Mouse (Mus musculus) layer of hippocampus, adult 9-10 months (tissue): ENCODE measurements around the gene Gm10647.
"Not testable (repeated sequence)": the region's sequence is repeated elsewhere in the genome, so short reads cannot be mapped to it uniquely, and the experiment has no call there.

ENCODE experiments used
- DNase-seq: peaks from one replicate; pipeline ENCODE4 v3.0.0; 2022; ENCODE audit warnings: low spot score

Gm10647 gene

DNA sequence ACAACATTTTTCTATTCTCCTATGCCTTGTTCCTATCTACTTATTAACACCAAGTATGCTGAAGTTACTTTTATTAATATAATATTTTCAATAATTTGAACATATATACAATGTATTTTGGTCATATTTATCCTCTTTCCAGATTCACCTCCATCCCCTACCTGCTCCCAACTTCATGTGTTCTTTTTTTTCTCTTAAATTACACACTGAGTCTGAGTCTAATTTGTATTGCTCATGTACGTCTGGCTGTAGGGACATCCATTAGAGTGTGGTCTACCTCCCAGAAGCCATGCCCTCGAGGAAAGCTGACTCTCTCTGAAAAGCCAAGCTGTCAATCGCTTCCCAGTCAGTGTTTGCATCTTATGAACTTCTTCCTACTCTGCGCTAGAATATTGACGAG lies at the start of gene Gm10647:
Gene Gm10647 (plus strand): TSS at position 301 of the 400 bp plus-strand sequence.
- no peak for DNase-seq

DNA sequence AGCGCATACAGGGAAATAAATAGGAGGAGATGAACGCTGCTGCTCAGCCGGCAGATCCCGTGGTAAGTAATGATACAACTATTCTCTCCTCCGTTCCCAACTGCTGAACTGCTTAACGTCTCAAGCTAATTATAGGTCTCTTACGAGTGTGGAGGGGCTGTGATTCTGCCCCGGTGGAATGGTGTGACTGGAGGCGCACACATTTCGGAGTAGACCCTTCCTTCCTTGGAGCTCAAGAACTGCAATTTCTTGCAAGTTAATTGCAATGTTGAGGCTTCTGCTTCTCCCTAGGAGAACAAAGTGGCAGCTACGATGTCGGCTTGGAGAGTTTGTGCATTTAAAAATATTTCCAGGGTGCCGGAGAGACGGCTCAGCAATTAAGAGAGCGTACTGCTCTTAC lies 48.4 kb upstream of the Gm10647 start:
- no peak for DNase-seq

DNA sequence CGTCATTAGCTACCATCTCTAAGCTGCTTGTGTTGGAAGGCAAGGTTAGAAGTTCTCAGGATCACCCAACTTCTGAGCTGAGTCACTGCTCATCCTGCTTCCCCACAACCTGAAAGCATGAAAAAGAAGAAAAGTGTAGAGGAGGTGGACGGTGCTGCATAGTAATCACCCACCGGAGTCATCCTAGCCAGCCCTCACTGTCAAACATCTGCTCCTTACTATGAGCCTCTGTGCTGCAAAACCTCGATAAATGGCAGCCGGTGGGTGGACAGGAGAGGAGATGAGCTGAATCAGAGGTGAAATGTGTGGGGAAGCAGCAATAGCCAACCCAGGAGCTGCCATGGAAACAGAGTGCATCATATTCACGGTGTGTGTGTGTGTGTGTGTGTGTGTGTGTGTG lies 44.0 kb upstream of the Gm10647 start:
- DNase-seq, result no peak

DNA sequence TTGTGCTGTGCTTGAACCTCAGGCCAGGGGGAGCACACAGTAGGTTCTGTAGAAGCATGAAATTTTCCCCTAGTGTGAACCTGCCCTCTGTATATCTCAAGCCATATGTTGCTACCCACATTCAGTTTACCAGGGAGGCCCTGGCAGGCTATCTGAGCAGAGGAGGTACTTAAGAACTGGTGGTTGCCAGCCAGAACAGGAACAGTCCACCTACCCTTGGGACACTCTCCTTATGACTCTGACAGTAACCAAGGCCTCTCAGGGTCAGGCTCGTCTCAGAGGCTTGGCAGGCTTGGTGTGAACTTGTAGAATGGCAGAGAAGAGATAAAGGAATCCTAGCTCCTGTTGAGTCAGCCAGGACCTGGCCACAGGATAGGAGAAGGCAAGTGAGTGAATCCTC lies 35.8 kb upstream of the Gm10647 start:
- DNase-seq, result no peak

DNA sequence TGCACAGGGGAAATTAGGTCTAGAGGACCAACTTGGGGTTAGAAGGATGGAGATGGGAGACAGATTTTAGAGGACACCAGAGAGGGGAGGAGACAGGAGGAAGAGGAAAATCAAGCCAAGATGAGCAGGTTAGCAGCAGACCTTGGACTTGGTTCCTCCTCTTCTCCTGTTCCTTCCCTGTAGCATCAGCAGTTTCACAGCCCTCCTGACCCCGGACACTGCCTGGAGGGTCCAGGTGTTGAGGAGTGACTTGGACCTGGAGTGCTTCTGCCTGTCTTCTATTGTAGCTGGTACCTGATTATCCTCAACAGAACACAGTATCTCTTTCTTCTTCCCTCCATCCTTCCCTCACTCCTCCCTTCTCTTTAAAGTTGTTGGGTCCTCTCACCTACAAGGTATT lies 28.1 kb upstream of the Gm10647 start:
- no peak for DNase-seq

DNA sequence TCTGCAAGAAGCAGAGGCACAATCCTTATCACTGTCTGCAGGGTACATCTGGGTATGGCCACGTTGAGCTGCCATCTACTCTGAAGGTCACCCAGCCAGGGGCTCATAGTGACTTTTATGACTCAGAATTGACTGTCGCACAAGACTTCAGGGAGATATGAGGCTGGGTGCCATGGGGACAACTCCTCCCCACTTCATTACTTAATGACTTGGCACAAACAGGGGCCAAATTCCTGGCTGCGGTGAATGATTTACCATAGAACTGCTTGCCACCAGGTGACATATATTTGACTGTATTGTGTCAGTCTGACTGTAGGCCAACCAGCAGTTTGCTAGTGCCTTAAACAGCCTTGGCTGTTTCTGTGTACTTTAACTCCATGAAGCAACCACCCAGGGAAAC lies 27.6 kb upstream of the Gm10647 start:
- DNase-seq, result no peak

DNA sequence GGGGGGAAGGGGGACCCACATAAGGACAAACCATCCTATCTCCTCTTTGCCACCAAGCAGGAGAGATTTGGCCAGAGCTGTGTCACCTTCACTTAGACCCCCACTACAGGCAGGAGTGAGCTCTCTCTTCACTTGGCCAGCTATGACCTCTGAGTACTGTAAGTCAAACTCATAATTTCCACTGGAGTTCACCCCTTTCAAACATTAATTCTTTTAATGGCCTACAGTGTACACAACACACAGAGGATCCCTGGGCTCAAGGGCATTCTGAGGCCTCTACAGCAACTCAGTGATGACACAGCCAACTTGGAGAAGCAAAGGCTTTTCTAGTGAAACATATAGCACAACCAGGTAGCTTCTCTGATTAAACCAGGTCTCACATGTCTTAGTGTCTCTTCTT lies 26.1 kb upstream of the Gm10647 start:
- DNase-seq, result no peak

DNA sequence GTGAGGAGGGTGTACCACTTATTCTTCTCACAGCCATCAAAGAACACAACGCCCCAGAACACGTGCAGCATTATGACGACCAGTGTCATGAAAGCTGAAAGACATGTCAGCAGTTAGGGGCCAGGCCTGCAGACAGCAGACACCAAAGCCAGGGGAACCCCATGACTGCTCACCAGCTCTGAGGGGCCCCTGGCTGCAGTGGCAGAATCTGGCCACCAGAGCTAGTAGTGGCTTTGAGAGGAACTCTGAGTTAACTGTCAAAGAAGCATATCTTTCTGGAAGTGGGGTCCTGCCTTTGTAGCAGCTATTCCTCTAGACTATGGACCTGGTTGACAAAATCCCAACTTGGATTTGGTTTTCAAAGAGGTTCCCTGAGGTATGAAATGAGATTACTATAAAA lies 12.3 kb upstream of the Gm10647 start:
- not testable (repeated sequence) for DNase-seq

DNA sequence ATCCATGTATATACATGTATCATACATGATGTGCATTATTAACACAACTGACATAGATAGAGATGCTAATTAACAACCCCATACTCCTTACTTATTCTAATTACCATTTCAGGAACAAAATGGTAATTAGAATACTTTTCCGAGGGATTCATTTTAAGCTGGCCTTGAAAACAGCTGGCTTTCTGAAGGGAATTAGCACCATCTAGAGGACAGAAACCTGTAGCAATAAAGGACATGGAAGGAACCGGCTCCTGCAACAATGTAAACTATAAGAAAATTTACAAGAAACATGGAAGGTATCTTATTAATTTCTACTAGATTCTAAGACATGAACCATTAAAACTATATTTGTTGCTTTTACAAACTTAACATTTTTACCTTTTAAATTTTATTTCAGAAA lies 9.0 kb upstream of the Gm10647 start:
- peak; percentile 36 for DNase-seq

DNA sequence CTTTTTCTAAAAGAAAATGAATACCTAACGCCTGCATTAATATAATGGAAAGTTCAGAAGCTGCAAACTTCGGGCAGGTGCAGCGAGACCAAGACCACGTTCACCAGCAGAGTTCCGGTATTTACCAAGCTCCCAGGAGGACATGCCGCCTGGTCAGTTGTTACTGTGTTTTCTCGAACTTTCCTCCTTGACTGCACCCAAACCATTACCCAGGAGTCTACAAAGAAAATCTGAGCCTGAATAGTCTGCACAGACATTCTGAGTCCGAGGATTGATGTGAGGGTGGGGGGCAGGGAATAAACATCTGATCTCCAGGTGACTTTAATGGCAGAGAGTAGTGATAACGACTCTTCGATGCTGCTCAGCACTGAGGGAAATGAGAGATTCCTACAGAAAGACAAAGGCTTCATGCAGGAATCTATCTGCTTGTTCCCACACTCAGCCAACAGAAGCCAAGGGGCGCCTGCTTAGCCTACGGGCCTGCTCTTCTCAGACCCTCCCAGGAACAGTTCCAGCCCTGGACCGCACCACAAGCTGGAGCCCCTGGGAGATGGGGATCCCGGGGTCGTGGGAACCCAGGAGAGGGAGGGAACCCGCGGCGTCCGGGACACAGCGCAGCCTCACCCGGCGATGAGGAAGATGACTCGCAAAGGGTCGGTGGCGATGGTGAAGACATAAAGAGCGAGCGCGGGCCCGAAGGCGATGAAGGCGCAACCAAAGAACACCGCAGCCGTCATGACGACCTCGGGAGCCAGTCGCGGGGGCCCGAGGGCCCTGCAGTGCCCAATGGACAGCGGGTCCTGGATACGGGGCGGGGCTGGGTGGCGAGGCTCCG lies 2.0 kb upstream of the Gm10647 start:
- DNase-seq, result no peak

DNA sequence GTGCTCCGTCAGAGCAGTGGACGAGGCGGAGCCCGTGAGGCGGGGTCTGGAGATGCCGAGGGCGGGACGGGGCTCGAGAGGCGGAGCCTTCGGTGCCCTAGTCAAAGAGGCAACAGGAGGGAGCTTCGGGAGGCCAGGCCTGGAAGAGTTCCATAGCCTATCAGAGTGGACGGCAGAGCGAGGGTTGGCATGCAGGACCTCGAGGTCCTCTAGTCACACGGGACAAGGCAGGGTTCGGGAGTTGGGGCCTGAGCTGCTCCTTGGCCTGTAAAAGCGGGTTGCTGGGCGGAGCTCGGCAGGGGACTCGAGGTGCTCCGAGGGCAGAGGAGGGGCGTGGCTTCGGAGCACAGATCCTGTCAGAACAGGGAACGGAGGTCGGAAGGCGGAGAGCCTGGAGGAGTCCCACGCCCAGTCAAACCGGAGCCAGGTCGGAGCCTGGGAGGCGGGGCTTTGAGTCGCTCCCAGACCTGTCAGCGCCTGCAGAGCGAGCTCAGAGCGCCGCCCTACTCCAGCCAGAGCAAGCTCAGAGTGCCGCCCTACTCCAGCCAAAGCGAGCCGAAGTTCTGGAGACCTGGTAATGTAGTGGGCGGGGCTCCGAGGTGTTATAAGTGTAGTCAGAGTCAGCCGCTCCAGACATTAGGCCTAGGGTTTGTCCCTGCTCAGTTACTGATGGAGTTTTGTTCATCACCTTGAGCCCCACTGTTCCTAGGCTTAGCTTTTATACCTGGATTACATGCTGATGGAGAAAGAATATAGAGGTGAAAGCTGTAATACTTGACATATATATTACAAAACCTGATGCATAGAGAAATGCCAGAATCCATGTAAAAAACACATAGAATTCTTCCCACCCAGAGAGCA lies 1.1 kb upstream of the Gm10647 start, which contains the start of gene Aph1b:
Gene Aph1b (minus strand): TSS at position 27 of the 861 bp plus-strand sequence.
- DNase-seq, result peak; percentile 83

DNA sequence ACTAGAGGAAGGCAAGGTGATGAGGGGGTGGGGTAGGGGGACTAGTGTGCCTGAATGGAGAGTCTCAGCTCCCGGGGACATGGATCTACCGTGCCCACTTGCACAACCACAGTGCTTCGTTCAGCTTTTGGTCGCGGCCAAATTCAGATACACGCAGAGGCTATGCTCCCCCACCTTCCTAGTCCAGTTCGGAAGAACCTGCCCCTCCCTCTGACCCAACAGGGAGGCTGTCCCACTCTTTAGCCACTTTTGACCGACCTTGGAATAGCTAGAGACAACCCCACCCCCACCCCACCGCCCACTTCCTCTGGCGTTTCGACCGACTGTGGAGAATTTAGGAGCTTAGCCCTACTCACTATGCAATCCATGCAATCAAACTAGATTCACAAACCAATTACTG lies 5.1 kb downstream of the Gm10647 start:
- DNase-seq, result no peak

DNA sequence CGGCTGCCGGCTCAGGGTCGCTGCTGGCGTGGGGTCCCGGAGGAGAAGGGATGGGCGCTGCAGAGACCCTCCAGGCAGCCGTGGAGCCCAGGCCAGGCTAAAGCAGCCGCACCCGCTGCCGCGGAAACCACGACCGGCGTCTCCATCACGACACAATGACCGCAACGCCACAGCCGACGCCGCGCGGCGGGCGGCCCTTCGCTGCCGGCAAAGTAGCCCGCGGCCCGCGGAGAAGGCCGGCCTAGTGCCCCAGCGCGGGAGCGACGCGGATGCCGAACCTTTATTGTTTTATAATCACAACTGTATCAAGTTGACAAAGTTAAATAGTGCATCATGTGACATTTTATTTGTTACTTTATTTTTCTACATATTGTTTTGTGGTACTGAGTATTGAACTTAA lies 9.1 kb downstream of the Gm10647 start:
- not testable (repeated sequence) for DNase-seq

DNA sequence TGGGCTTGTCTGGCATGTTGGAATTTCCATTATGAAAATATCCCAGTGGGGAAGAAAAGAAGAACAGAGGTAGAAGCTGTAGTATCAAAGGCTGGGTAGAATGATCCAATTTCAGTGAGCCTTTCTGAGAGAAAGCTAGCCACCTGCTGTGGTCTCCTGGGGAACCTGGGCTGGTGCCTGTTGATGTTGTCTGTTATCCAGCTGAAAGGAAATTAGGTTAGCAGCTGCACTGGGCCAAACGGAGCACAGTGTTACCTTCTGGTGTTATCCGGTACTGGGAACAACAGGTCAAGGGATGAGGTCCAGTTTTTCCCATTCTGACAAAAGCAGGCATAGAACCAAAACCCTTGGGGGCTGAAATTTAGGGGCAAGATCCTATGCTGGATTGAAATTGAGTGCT lies 16.6 kb downstream of the Gm10647 start:
- no peak for DNase-seq

DNA sequence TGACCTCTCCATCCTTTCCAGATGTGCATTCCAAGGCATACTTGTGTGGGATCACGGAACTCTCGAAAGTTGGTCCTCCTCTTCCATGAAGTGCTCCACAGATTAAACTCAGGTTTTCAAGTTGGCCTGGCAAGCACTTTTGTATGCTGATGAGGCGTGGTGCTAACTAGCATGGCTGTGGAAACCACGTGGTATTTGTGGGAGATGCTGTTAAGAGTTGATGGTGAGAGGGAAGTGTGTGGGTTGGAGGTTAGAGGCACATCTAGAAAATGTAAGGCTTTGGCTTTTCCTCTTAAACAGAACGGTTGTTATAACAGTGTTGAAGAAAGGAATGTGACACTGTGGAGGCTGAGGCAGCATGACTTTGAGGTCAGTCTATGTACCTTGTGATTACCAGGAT lies 24.2 kb downstream of the Gm10647 start:
- no peak for DNase-seq

DNA sequence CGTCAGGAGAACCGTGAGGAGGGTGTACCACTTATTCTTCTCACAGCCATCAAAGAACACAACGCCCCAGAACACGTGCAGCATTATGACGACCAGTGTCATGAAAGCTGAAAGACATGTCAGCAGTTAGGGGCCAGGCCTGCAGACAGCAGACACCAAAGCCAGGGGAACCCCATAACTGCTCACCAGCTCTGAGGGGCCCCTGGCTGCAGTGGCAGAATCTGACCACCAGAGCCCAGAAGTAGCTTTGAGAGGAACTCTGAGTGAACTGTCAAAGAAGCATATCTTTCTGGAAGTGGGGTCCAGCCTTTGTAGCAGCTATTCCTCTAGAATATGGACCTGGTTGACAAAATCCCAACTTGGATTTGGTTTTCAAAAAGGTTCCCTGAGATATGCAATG lies 25.4 kb downstream of the Gm10647 start:
- DNase-seq, result not testable (repeated sequence)

DNA sequence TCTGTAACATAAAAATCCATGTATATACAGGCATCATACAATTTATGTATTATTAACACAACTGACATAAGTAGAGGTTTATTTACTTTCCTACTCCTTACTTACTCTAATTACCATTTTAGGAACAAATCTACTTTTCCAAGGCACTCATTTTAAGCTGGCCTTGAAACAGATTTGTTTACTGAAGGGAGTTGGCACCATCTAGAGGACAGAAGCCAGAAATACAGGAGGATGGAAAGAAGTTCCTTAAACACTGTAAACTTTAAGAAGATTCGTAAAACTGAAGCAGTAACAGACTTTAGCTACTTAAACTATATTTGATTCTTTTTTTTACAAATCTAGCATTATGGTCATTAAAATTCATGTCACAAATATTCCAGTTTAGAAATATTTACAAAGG lies 29.2 kb downstream of the Gm10647 start:
- DNase-seq, result peak; percentile 30

DNA sequence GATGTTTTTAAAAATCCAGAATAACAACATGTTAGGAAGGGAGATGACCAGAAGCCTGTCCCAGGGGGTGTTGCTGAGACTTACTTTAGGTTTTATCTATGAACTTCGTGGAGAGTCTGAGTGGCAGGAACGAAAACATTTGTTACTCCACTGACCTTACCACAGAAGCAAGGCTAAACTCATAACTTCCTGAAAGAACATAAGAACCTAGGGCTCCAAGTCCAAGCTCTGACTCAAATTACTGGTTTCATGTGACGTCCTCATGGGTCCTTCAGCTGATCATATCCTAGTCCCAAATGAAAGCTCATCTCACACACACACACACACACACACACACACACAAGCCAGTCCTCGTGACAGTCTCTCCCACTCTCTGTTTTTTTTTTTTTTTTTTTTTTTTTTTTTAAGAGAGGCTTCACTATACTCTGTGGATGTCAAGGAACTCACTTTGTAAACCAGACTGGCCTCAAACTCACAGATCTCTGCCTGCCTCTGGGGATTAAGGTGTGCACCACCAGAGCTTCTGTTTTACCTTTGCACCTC lies 35.6 kb downstream of the Gm10647 start:
- DNase-seq, result no peak

DNA sequence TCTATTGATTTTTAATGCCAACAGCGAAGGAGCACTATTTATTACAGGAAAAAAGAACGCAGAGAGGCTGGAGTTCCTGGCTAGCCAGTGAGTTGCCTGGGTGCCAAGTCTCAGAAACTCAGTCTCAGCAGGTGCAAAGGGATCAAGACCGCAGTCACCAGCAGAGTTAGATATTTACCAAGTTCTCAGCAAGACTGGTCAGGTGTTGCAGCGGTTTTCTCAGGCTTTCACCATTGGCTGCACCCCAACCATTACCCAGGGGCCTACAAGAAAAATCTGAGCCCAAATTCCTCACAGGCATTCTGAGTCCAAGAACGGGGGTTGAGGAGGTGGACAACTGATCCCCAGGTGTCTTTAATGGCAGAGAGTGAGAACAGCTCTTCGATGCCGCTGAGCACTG lies 37.0 kb downstream of the Gm10647 start:
- DNase-seq, result no peak

DNA sequence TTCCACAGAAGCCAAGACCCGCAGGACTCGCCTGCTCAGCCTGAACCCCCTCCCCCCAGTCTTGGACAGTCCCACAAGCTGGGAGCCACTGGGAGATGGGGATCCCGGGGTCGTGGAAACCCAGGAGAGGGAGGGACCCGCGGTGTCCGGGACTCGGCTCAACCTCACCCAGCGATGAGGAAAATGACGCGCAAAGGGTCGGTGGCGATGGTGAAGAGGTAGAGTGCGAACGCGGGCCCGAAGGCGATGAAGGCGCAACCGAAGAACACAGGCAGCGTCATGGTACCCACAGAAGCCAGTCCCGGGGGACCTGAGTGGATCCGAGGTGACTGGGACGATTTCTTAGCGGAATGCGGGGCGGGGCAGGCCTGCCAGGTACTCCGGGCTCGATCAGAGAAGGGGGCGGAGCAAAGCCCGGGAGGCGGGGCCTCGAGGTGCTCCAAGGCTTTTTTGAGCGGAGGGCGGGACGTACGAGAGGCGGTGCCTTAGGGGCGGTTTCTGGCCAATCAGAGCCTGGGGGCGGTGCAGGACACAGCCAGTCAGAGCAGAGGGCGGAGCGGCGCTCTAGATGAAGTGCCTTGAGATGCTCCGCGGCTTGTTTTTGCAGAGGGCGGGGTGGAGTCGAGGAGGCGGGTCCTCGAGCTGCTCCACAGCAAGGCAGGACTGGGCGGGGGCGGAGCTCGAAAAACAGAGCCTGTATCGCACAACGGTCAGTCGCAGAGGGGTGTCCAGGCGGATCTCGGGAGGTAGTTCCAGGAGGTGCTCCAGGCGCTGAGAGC lies 37.7 kb downstream of the Gm10647 start, which contains the start of gene Aph1c:
Gene Aph1c (minus strand): TSS at position 409 of the 779 bp plus-strand sequence.
- DNase-seq, result peak; percentile 98

DNA sequence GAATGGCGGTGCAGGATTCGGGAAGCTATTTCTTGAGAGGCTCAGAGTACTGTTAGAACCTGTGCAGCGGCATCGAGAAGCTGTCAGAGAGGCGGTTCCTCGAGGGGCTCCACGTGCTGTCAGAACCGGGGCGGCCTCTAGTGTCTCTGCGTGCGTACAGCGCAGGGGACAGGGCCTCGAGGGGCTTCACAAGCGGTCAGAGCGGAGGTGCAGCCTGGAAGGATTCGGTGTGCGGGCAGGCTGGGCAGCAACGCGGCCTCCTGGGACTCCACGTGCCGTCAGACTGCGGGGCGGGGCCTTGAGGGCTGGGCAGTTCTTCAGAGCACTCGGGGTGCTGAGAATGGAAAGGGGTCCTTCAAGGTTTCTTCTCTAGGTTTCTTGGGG lies 38.2 kb downstream of the Gm10647 start:
- no peak for DNase-seq

DNA sequence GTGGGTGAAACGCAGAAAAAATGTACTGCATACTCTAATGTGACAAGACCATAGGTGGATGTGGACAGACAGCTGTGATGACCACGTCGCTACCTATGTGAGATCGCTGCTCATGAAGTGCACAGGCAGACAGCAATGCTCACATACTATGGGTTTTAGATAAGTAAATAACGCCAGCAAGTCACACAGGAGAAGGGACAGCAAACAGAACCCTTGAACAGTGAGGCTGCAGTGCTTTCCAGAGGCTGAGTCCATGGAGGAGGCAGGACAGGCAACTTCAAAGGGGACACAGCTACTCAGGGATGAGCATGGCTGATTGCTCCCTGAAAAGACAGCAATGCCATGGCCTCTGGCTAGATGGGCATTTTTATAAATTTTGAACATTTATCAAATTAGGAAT lies 50.0 kb downstream of the Gm10647 start:
- DNase-seq, result no peak
